Mouse (Mus musculus) CH12.LX (cell line): Measurements from ENCODE around the gene Grb2.

Experiments
- CTCF ChIP-seq, 2 experiments: IDR thresholded peaks in 1 of 2; conservative IDR thresholded peaks in 1 of 2; 2 replicates each; pipeline ENCODE4 v1.5.1; 2011 to 2012; ENCODE audit warnings: low read depth in 2 of 2, low read length in 2 of 2, improper control_type of control experiment in 1 of 2, inconsistent platforms in 1 of 2, mild to moderate bottlenecking in 1 of 2, moderate library complexity in 1 of 2
- MAFK ChIP-seq: IDR thresholded peaks from 2 replicates; pipeline ENCODE4 v1.6.1; 2011; ENCODE audit warnings: low read length, improper control_type of control experiment; ENCODE audit not compliant: insufficient replicate concordance
- MYC ChIP-seq: IDR thresholded peaks from 2 replicates; pipeline ENCODE4 v1.6.1; 2011; ENCODE audit warnings: low read depth, mild to moderate bottlenecking, improper control_type of control experiment, low read length
- POLR2A ChIP-seq: IDR thresholded peaks from 2 replicates; pipeline ENCODE4 v1.6.1; 2011; ENCODE audit warnings: low read depth, mild to moderate bottlenecking, improper control_type of control experiment, low read length
- SIN3A ChIP-seq: IDR thresholded peaks from 2 replicates; pipeline ENCODE4 v1.6.1; 2012; ENCODE audit warnings: low read length, improper control_type of control experiment, inconsistent platforms
- SMC3 ChIP-seq: IDR thresholded peaks from 2 replicates; pipeline ENCODE4 v1.6.1; 2011; ENCODE audit warnings: low read depth, low read length, improper control_type of control experiment
- TCF12 ChIP-seq: IDR thresholded peaks from 2 replicates; pipeline ENCODE4 v1.6.1; 2014; ENCODE audit warnings: low read depth, mild to moderate bottlenecking, inconsistent platforms, low read length, improper control_type of control experiment
- USF1 ChIP-seq: IDR thresholded peaks from 2 replicates; pipeline ENCODE4 v1.6.1; 2014; ENCODE audit warnings: low read depth, mild to moderate bottlenecking, inconsistent platforms, low read length, improper control_type of control experiment
- ZC3H11A ChIP-seq: IDR thresholded peaks from 2 replicates; pipeline ENCODE4 v1.6.1; 2012; ENCODE audit warnings: low read depth, mild to moderate bottlenecking, inconsistent platforms, low read length, improper control_type of control experiment
- ZKSCAN1 ChIP-seq: IDR thresholded peaks from 2 replicates; pipeline ENCODE4 v1.6.1; 2012; ENCODE audit warnings: low read depth, inconsistent platforms, low read length, improper control_type of control experiment, borderline replicate concordance
- ZNF384 ChIP-seq: IDR thresholded peaks from 2 replicates; pipeline ENCODE4 v1.6.1; 2012; ENCODE audit warnings: low read depth, low read length, improper control_type of control experiment, inconsistent platforms

GRCm38 (mm10) chr11:115692800-115693199 is 15.6 kb downstream of the Grb2 start:
- TF ChIP-seq CTCF (conservative IDR thresholded peaks at IDR 0.05 in 1 of 2, IDR thresholded peaks at IDR 0.05 in 1 of 2; ENCODE audit: low read depth in 2 of 2, low read length in 2 of 2) (no peak), USF1 (no peak), POLR2A (peak; percentile 45), TCF12 (peak; percentile 92), SIN3A (peak; percentile 100), ZKSCAN1 (no peak), ZC3H11A (no peak), MAFK (peak; percentile 76; the same call in 1 of the 2 replicates), MYC (peak; percentile 78), ZNF384 (no peak; the same call in none of the 2 replicates), SMC3 (peak; percentile 22)
